Mouse (Mus musculus): ENCODE data around the gene Elf2. TPM values are rescaled to one million over a fixed set of nuclear protein-coding genes. Genes with fewer than 3 reads are reported as not detected.
"Not testable (repeated sequence)": the region's sequence is repeated elsewhere in the genome, so short reads cannot be mapped to it uniquely, and the experiment has no call there.

Gene Elf2
- polyA plus RNA-seq, 1 experiment = 62.9 TPM

DNA sequence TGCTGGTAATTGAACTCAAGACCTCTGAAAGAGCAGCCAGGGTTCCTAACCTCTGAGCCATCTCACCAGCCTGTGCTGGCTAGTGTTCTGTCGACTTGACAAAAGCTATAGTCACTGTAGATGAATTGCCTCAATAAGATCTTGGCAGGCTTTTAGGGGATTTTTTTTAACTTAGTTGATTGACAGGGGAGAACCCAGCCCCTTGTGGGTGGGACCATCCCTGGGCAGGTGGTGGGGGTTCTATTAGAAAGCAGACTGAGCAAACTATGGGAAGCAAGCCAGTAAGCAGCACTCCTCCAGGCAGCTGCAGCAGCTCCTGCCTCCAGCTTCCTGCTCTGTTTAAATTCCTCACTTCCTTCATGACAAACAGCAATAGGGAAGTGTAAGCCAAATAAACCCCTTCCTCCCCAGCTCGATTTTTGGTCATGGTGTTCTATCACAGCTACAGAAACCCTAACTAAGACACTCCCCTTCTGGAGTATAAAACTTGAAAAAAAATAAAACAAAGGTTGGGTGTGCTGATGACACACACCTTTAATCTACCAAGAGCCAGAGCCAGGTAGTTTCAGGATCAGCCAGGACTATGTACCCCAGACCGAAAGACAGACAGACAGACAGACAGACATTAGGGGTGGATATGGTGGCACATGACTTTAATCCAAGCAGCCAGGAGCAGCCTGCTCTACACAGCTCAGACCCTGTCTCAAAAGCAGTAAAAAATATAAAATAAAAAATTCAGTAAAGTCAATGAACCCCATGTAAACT lies 13.6 kb downstream of the Elf2 start:
- no peak for TF ChIP-seq CTCF (IDR thresholded peaks at IDR 0.05; ENCODE audit: borderline replicate concordance, extremely low read depth, insufficient read depth, insufficient read length)
- TF ChIP-seq POLR2A (IDR thresholded peaks at IDR 0.05; ENCODE audit: borderline replicate concordance, extremely low read depth, insufficient read depth, insufficient read length, poor library complexity, severe bottlenecking) = no peak
- peak; percentile 89 for DNase-seq (ENCODE audit: low read depth)

GRCm38 (mm10) chr3:51325475-51325874 lies 15.0 kb downstream of the Elf2 start:
- TF ChIP-seq POLR2A (IDR thresholded peaks at IDR 0.05; ENCODE audit: borderline replicate concordance, extremely low read depth, insufficient read depth, insufficient read length, poor library complexity, severe bottlenecking) = no peak
- no peak for DNase-seq (ENCODE audit: low read depth)

DNA sequence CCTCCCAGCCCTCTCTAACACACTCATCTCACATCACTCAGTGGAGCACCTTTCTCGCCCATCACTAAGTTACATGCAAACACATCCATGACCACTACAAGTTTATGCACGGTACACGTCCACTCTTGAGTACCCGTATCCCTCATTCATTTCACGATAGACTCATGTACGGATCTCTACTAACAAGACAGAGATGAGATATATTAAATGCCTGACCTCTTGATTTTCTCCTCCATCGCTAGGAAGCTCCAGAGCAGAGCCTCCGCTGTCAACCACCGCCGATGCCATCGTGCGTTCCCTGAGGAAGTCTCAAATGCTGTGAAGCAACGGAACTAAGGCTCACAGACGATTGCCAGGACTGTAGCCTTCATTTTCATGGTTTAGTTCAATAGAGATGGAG lies 17.5 kb downstream of the Elf2 start:
- DNase-seq (ENCODE audit: low read depth) = no peak
- no peak for TF ChIP-seq CTCF (IDR thresholded peaks at IDR 0.05; ENCODE audit: borderline replicate concordance, extremely low read depth, insufficient read depth, insufficient read length)
- no peak for TF ChIP-seq POLR2A (IDR thresholded peaks at IDR 0.05; ENCODE audit: borderline replicate concordance, extremely low read depth, insufficient read depth, insufficient read length, poor library complexity, severe bottlenecking)

- no peak for TF ChIP-seq CTCF (IDR thresholded peaks at IDR 0.05; ENCODE audit: borderline replicate concordance, extremely low read depth, insufficient read depth, insufficient read length)
- TF ChIP-seq POLR2A (IDR thresholded peaks at IDR 0.05; ENCODE audit: borderline replicate concordance, extremely low read depth, insufficient read depth, insufficient read length, poor library complexity, severe bottlenecking) = no peak
- DNase-seq (ENCODE audit: low read depth) = no peak
These were observed 18.1 kb downstream of the Elf2 start for GRCm38 (mm10) chr3:51322326-51322725.

DNA sequence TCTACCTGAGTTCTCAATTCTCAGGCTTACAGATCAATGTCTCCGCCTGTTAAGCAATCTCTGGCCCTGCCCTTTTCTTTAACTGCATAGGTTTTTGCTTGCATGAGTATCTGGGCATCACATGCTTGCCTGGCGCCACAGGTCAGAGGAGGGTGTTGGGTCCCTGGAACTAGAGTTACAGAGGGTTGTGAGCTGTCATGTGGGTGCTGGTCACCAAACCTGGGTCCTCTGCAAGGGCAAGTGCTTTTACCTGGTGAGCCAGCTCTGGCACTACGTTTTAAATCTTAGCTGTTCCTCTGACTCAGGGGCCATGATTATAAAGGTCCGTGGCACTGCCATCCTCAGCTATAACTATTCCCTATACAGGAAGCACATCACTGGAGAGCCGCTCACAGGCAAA lies 19.3 kb downstream of the Elf2 start:
- TF ChIP-seq CTCF (IDR thresholded peaks at IDR 0.05; ENCODE audit: borderline replicate concordance, extremely low read depth, insufficient read depth, insufficient read length) = no peak
- no peak for TF ChIP-seq POLR2A (IDR thresholded peaks at IDR 0.05; ENCODE audit: borderline replicate concordance, extremely low read depth, insufficient read depth, insufficient read length, poor library complexity, severe bottlenecking)
- no peak for DNase-seq (ENCODE audit: low read depth)

DNA sequence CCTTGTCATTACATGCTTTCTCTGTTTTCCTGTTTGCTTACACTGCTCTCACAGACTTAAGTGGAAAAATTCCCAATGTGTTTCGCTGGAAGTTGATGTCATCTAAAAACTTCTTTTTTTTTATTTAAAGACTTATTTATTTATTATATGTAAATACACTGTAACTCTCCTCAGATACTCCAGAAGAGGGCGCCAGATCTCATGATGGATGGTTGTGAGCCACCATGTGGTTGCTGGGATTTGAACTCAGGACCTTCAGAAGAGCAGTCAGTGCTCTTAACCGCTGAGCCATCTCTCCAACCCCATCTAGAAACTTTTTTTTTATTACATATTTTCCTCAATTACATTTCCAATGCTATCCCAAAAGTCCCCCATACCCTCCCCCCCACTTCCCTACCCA lies 22.4 kb downstream of the Elf2 start:
- not testable (repeated sequence) for DNase-seq (ENCODE audit: low read depth)

DNA sequence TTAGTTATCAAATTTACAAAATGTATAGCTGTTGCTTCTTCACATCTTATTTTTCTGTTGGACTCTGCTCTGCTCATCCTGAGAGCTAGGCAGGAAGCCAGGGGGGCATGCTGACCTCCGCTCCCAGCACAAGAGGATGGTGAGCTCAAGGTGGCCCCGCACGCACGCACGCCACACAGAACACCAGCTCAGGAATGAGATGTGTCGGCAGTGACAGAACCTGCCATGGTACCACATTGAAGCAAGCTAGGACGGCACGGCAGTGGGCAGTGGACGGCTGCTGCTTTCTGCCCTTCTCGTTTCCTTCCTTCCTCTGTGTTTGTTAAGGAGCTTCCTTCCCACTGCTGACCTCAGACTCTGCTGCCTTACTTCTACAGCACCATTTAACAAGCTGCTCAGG lies 23.6 kb downstream of the Elf2 start:
- no peak for TF ChIP-seq POLR2A (IDR thresholded peaks at IDR 0.05; ENCODE audit: borderline replicate concordance, extremely low read depth, insufficient read depth, insufficient read length, poor library complexity, severe bottlenecking)
- TF ChIP-seq CTCF (IDR thresholded peaks at IDR 0.05; ENCODE audit: borderline replicate concordance, extremely low read depth, insufficient read depth, insufficient read length) = no peak
- DNase-seq (ENCODE audit: low read depth) = no peak

GRCm38 (mm10) chr3:51311638-51312037 lies 28.8 kb downstream of the Elf2 start:
- TF ChIP-seq CTCF (IDR thresholded peaks at IDR 0.05; ENCODE audit: borderline replicate concordance, extremely low read depth, insufficient read depth, insufficient read length) = no peak
- no peak for TF ChIP-seq POLR2A (IDR thresholded peaks at IDR 0.05; ENCODE audit: borderline replicate concordance, extremely low read depth, insufficient read depth, insufficient read length, poor library complexity, severe bottlenecking)
- DNase-seq (ENCODE audit: low read depth) = no peak

DNA sequence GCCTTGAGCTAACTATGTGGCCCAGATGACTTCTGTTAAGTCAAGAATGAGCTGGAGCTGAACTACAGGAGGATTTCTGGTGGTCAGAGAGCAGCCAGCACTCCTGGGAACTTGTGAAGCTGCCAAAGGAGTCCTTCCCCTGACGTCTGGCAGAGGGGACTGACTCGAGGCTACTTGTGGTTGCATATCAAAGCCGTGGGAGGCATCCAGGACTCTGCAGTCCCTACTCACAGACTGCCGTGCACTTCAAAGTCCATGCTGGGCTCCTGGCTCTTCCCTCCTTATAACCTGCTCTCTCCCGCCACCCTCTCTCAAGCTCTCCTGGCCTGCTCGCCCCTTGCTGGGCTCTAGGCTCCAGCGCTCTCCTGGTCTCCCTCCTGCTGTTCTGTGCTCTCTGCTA lies 30.4 kb downstream of the Elf2 start:
- DNase-seq (ENCODE audit: low read depth) = no peak
- TF ChIP-seq POLR2A (IDR thresholded peaks at IDR 0.05; ENCODE audit: borderline replicate concordance, extremely low read depth, insufficient read depth, insufficient read length, poor library complexity, severe bottlenecking) = no peak
- no peak for TF ChIP-seq CTCF (IDR thresholded peaks at IDR 0.05; ENCODE audit: borderline replicate concordance, extremely low read depth, insufficient read depth, insufficient read length)

DNA sequence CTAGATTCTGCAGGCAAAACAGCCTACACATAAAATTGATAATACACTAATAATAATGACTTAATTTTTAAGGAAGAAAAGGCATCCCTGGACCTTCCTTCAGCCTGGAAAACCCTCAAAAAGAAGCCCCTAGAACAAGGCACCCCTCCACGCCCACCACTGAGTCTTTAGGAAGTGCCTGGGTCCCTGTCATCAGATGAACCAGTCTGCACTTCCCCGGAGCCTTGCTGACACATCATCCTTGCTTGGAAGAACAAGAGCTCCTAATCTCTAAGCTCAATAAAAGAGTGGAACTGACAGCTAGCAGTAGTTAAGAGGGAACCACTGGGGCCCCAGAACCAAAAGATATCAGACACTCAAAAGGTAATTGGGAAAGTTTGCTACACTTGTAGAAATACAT lies 33.8 kb downstream of the Elf2 start:
- no peak for DNase-seq (ENCODE audit: low read depth)
- TF ChIP-seq CTCF (IDR thresholded peaks at IDR 0.05; ENCODE audit: borderline replicate concordance, extremely low read depth, insufficient read depth, insufficient read length) (no peak), POLR2A (IDR thresholded peaks at IDR 0.05; ENCODE audit: borderline replicate concordance, extremely low read depth, insufficient read depth, insufficient read length, poor library complexity, severe bottlenecking) (no peak)

GRCm38 (mm10) chr3:51305961-51306360 lies 34.5 kb downstream of the Elf2 start:
- TF ChIP-seq CTCF (IDR thresholded peaks at IDR 0.05; ENCODE audit: borderline replicate concordance, extremely low read depth, insufficient read depth, insufficient read length) (no peak), POLR2A (IDR thresholded peaks at IDR 0.05; ENCODE audit: borderline replicate concordance, extremely low read depth, insufficient read depth, insufficient read length, poor library complexity, severe bottlenecking) (no peak)
- no peak for DNase-seq (ENCODE audit: low read depth)

- no peak for DNase-seq (ENCODE audit: low read depth)
- no peak for TF ChIP-seq POLR2A (IDR thresholded peaks at IDR 0.05; ENCODE audit: borderline replicate concordance, extremely low read depth, insufficient read depth, insufficient read length, poor library complexity, severe bottlenecking)
- TF ChIP-seq CTCF (IDR thresholded peaks at IDR 0.05; ENCODE audit: borderline replicate concordance, extremely low read depth, insufficient read depth, insufficient read length) = no peak
These were observed 37.4 kb downstream of the Elf2 start for GRCm38 (mm10) chr3:51302971-51303476.
